Mouse (Mus musculus): ENCODE results near the gene Wdr37. TPM values are rescaled to one million over a fixed set of nuclear protein-coding genes. Genes with fewer than 3 reads are reported as not detected.
"Not testable (repeated sequence)": the region's sequence is repeated elsewhere in the genome, so short reads cannot be mapped to it uniquely, and the experiment has no call there.

Wdr37 gene
- 10 to 100 TPM; 31.1 to 39.2 (median 34.4) TPM for total RNA-seq (2022)

DNA sequence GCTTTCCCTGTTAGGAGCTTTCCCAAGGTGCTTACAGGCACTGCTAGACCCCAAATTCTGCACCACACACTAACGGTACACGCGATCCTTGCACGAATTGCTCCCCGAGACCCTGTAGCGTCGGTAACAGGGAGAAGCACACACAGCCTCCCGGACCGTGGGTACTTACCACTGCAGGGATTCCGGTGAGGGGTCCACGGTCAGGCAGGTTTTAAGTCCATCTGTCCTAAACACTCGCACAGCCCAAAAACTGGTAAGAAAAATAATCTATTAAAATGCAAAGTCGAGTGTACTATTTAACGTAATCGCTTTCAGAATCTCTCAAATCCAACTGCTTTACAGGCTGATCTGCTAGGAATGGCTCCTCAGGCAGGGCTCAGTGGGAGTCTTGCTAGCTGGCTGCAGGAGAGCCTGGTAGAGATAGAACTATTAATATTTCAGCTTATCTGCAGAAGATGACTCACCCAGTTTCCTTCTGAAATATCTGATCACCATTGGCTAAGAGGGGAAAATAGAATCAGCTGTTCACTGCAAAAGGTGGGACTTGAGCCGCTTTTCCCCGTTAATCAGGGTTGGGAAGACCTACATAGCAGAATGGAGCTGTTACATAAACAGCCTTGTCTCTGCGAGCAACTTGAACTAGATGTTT lies at the start of gene Wdr37:
Gene Wdr37 (minus strand): TSS at position 596 of the 649 bp plus-strand sequence.
- peak; percentile 38 for DNase-seq (ENCODE audit: low spot score)

DNA sequence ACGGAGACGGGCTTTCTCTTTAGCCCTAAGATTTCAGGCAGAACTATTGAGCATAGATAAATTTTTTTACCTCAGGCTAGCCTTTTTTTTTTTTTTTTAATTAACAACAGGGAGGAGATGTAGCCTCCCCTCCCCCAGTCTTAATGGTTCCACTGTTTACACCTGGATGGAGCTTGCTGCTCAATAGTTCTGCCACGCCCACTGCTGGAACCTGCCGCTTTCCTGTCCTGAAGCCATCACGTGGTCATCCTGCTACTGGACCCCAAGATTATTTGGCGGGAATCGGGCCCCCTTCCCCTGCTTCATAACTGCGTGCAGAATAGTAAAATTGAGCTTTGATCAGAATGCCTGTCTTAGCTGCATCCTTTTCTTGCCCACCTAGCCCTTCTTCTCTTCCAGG lies 42.2 kb upstream of the Wdr37 start:
- DNase-seq (ENCODE audit: low spot score): not testable (repeated sequence)

GRCm38 (mm10) chr13:8905986-8906385 lies 34.3 kb upstream of the Wdr37 start:
- DNase-seq (ENCODE audit: low spot score): not testable (repeated sequence)

GRCm38 (mm10) chr13:8888603-8889002 lies 16.9 kb upstream of the Wdr37 start:
- DNase-seq (ENCODE audit: low spot score): no peak

DNA sequence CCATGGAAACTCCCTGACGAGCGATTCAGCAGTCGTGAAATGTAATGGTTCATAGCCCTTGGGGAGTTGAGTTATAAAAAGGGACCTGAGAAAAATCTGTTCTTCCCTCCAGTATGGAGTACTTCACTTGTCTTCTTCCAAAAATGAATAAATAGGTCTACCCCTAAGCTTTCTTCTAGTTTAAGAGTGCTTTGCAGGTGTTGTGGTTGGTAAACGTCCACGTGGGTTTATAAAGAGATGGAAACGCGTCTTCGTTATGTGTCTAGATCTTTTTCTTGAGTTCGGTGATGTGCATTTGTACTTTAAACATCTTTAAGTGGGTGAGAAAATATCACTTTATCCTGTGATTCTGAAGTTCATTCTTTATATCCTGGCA lies 14.5 kb upstream of the Wdr37 start:
- no peak for DNase-seq (ENCODE audit: low spot score)

DNA sequence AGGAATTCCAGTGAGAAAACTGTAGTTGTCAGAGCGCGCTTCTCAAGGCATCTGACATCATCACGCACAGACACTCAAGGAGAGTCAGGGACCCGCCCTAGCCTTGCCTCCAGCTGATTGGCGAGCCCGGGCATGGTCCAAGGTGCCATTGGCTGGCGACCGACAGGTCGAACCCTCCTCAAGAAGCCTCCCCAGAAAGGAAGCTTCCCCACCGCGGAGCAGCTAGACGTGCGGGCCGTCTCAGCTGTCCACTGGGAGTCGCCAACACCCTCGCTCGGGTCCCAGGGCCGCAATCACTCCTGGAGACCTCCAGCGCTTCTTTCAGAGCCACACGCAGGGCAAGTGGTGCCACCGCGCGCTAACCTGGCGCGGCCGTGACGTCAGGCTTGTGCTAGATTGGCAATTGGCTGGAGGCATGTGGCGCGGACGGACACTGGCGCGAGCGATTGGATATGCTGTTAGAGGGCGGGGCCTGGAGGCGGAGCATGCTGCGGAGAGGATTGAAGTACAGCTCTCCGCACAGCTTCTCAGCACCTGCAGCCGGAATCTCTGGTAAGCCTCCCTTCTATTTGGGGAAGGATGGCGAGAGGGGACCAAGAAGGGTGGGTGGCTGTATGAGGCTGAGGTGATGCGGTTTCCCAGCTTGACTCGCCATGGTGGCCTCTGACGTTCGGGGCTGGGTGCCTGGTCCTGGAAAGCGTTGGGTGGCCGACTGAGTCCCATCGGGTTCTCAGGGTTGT lies 13.9 kb upstream of the Wdr37 start, which contains the start of gene Idi1:
Gene Idi1 (plus strand): TSS at position 57 of the 740 bp plus-strand sequence.
- DNase-seq (ENCODE audit: low spot score): peak; percentile 95

DNA sequence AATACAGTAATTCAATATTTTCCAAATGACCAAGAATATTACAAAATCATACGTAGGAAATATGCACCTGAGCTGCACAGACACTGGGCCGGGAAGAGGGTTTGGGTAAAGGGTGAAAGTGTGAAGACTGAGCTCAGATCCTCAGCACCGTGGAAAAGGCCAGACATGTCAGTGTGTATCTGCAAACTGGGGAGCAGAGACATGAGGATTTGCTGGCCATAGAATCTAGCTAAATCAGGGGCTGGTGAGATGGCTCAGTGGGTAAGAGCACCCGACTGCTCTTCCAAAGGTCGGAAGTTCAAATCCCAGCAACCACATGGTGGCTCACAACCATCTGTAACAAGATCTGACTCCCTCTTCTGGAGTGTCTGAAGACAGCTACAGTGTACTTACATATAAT lies 12.2 kb upstream of the Wdr37 start:
- DNase-seq (ENCODE audit: low spot score): not testable (repeated sequence)

DNA sequence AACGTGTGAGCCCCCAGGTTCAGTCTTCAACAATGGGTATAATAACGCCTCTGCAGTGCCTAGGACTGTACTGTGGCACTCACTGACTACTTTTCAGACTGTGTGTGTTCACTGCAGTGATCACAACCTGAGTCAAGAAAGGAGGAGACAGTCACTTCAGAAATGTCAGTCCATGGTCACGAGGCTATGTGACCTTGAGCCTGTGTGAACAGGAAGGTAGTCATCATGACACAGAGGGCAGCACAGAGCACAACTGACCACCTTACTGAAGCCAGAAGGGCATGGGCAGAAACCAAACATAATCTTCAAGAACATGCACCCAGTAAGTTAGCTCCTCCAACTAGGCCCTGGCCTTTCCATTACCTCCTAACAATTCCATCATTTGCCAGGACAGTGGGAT lies 9.9 kb upstream of the Wdr37 start:
- no peak for DNase-seq (ENCODE audit: low spot score)

DNA sequence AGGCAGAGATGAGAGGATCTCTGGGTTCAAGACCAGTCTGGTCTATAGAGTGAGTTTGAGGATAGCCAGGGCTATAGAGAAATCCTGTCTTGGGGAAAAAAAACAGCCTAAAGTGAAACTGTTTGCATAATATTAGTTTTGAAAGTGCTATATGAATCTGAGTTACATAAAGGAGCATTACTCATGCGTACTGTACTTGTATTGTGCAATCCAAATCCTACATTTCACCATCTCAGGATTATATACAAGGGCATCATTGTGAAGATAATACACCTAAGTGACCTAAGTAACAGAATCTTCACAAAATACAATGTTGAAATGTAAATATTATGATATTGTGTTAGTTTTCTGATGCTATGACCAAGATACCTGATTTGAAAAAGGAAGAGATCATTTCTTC lies 2.1 kb upstream of the Wdr37 start:
- DNase-seq (ENCODE audit: low spot score): no peak

GRCm38 (mm10) chr13:8870510-8871313 lies 997 bp downstream of the Wdr37 start:
- DNase-seq (ENCODE audit: low spot score): peak; percentile 94

DNA sequence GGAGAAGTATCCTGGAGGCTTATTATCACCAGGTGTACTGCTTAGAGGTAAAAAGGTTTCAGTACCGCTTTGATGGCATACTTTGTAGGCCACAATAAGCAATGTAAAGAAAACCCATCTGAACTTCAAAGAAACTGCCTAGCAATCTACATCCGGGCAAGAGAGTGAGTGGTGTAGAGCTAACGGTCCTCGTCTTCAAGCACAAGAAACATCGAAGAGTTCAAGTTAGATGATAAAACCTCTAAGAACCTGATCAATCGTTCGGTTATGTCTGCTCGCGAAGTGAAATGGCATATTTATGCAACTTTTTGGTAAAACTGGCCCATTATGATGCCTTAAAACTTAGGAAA lies 1.6 kb downstream of the Wdr37 start:
- no peak for DNase-seq (ENCODE audit: low spot score)

GRCm38 (mm10) chr13:8869578-8870157 lies 2.0 kb downstream of the Wdr37 start:
- no peak for DNase-seq (ENCODE audit: low spot score)

DNA sequence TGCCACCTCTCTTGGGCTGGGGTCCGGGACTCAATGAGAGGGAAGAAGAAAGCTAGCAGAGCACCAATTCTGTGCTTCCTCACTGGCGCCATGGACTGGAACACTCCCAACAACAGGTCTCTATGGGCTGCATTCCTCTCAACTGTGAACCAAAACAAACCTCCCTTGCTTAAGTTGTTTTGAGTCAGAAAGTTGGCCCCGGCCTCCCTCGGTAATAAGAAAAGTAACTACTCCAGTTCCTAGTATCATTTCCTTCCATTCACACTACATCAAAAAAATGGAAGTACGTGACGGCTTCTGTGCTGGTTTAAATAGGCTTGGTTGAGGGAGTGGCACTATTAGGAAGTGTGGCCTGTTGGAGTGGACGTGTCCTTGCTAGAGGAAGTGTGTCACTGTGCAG lies 5.1 kb downstream of the Wdr37 start:
- DNase-seq (ENCODE audit: low spot score): peak; percentile 68

- DNase-seq (ENCODE audit: low spot score): no peak
Observed at GRCm38 (mm10) chr13:8864990-8865389, 6.7 kb downstream of the Wdr37 start.

DNA sequence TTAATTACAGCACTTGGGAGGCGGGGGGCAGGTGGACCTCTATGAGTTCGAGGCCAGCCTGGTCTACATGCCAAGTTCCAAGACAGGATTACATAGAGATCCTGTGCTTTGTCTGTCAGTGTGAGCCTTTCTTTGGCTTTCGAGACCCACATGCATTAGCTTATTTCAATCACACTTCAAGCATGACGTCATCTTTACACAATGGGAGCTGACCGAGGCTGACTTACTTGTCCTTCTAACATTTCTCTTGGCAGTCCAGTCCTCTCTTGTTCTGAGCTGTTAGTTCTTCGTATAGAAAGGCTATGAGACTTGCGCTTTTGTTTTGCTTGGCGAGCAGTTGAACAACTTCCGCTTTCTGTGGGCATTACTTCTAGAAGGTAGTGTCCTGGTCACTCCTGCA lies 10.8 kb downstream of the Wdr37 start:
- DNase-seq (ENCODE audit: low spot score): no peak

GRCm38 (mm10) chr13:8858453-8858852 lies 13.3 kb downstream of the Wdr37 start:
- no peak for DNase-seq (ENCODE audit: low spot score)

DNA sequence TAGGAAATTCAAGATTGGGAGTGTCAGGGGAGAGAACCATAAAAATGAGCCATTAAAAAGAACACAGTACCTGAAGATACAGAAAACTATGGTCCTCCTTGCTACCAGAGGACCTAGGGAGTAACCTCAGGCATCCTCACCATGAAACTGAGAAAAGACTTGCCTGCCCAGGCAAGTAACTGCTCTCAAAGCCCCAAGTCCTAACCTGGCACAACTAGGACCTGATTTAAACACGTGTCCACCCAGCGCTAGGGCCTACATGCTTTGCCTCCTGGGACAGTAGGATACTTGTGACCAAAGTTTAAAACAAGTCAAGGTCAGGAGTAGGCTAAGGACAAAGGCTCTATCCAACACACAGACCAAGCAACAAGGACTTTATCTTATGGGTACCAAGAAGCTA lies 16.9 kb downstream of the Wdr37 start:
- DNase-seq (ENCODE audit: low spot score): no peak

GRCm38 (mm10) chr13:8853424-8853823 lies 18.3 kb downstream of the Wdr37 start:
- no peak for DNase-seq (ENCODE audit: low spot score)

DNA sequence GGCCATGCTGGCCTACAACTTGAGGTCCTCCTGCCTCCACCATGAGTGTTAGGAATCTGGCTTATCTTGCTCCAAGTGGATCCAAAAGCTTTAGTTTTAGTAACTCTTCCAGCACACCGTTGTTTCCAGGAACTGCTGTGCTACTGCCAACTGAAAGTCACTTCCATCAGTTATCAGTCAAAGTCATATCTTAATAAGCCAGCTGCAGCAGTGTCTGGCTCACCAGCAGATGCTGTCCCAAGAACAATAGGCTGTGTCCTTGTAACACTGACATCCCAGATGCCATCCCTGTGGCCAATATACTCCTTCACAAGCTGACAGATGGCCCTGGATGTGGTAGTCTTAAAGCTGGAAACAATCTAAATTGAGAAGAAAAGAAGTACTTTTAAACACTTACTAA lies 22.4 kb downstream of the Wdr37 start:
- no peak for DNase-seq (ENCODE audit: low spot score)

DNA sequence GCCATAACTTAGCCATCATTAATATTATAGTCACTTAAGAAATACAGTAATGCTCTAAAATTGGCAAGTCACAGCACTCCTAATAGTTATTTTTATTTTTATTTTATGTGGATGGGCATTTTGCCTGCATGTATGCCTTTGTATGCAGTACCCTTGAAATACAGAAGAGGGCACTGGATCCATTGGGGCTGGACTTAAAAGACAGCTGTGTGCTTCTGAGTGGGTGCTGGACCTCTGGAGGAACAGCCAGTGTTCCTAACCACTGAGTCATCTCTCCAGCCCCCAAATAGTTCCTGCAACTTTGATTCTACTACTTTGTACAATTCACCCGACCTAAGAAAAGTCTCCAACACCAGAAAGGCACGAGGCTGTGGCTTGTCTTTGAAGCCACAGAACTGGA lies 24.0 kb downstream of the Wdr37 start:
- peak; percentile 36 for DNase-seq (ENCODE audit: low spot score)

GRCm38 (mm10) chr13:8842273-8842672 lies 29.4 kb downstream of the Wdr37 start:
- no peak for DNase-seq (ENCODE audit: low spot score)

GRCm38 (mm10) chr13:8841846-8842245 lies 29.9 kb downstream of the Wdr37 start:
- DNase-seq (ENCODE audit: low spot score): not testable (repeated sequence)

Measured in heart, adult 8-10 months (tissue).